Mouse (Mus musculus) large intestine, adult 2 months (tissue): ENCODE measurements around the gene Pnmt. TPM values are rescaled to one million over a fixed set of nuclear protein-coding genes. Genes with fewer than 3 reads are reported as not detected.
"Not testable (repeated sequence)": the region's sequence is repeated elsewhere in the genome, so short reads cannot be mapped to it uniquely, and the experiment has no call there.

ENCODE experiments used
- DNase-seq: peaks from one replicate; pipeline ENCODE4 v3.0.0-alpha.2; 2012; ENCODE audit warnings: low read depth, low spot score
- WGBS: fragments of 180-500 bp; shearing (Covaris S2); methylation state at CpG from one replicate; pipeline ENCODE4 v1.1.7; 2018; 5-methylcytosine and 5-hydroxymethylcytosine counted together
- polyA plus RNA-seq: library from polyadenylated mRNA; depleted of rRNA; stranded (reverse); fragments of >200 nt; gene quantifications from 2 replicates; pipeline ENCODE4 v1.2.3, GENCODE M21; 2012

Pnmt gene
- polyA plus RNA-seq, 1 experiment = not detected

GRCm38 (mm10) chr11:98380106-98380505, 6.1 kb upstream of the Pnmt start:
- DNase-seq = no peak
- WGBS = 78% methylated on average over 6 of the region's 6 CpGs

- 89% methylated on average over 2 of the region's 2 CpGs for WGBS
- DNase-seq = no peak
These were observed 4.6 kb upstream of the Pnmt start for GRCm38 (mm10) chr11:98381651-98382050.

GRCm38 (mm10) chr11:98382405-98382804, 3.8 kb upstream of the Pnmt start:
- not testable (repeated sequence) for DNase-seq
- 44% methylated on average over 2 of the region's 2 CpGs for WGBS

GRCm38 (mm10) chr11:98383261-98384030, 2.8 kb upstream of the Pnmt start, which contains the start of gene Tcap:
TSS of gene Tcap (plus strand) at chr11:98383811.
- no peak for DNase-seq
- 61% methylated on average over 14 of the region's 14 CpGs for WGBS

GRCm38 (mm10) chr11:98384216-98384615, 2.0 kb upstream of the Pnmt start:
- whole genome bisulfite sequencing = 87% methylated on average over 20 of the region's 20 CpGs
- DNase-seq = no peak

- 73% methylated on average over 8 of the region's 8 CpGs for WGBS
- DNase-seq = no peak
These were observed 1.3 kb upstream of the Pnmt start for GRCm38 (mm10) chr11:98384721-98385637.

- no peak for DNase-seq
- 24% methylated on average over 24 of the region's 24 CpGs for WGBS
These were observed 346 bp downstream of the Pnmt start for GRCm38 (mm10) chr11:98386596-98386995.

GRCm38 (mm10) chr11:98387056-98387577, 867 bp downstream of the Pnmt start:
- 70% methylated on average over 14 of the region's 14 CpGs for WGBS
- no peak for DNase-seq

GRCm38 (mm10) chr11:98388282-98388681, 2.0 kb downstream of the Pnmt start:
- 67% methylated on average over 10 of the region's 10 CpGs for WGBS
- no peak for DNase-seq

- 40% methylated on average over 9 of the region's 9 CpGs for WGBS
- DNase-seq = no peak
These were observed 3.1 kb downstream of the Pnmt start for GRCm38 (mm10) chr11:98389221-98389780.

GRCm38 (mm10) chr11:98390141-98390540, 3.9 kb downstream of the Pnmt start:
- 53% methylated on average over 12 of the region's 12 CpGs for WGBS
- no peak for DNase-seq

GRCm38 (mm10) chr11:98392034-98392433, 5.8 kb downstream of the Pnmt start:
- DNase-seq = no peak
- WGBS = 15% methylated on average over 8 of the region's 8 CpGs

- DNase-seq = no peak
- WGBS = 54% methylated on average over 4 of the region's 4 CpGs
These were observed 6.4 kb downstream of the Pnmt start for GRCm38 (mm10) chr11:98392645-98393044.

GRCm38 (mm10) chr11:98393317-98393716, 7.1 kb downstream of the Pnmt start:
- WGBS = 59% methylated on average over 6 of the region's 6 CpGs
- DNase-seq = no peak

GRCm38 (mm10) chr11:98394301-98394700, 8.1 kb downstream of the Pnmt start:
- no peak for DNase-seq
- 21% methylated on average over 6 of the region's 6 CpGs for WGBS

- DNase-seq = peak; percentile 70
- 24% methylated on average over 4 of the region's 4 CpGs for WGBS
These were observed 8.8 kb downstream of the Pnmt start for GRCm38 (mm10) chr11:98395041-98395440.

- DNase-seq = no peak
- WGBS = 91% methylated on average over 7 of the region's 7 CpGs
These were observed 11.7 kb downstream of the Pnmt start for GRCm38 (mm10) chr11:98397946-98398345.

GRCm38 (mm10) chr11:98400161-98400726, 14.0 kb downstream of the Pnmt start, which contains the start of gene Pgap3:
TSS of gene Pgap3 (minus strand) at chr11:98400490.
- no peak for DNase-seq
- WGBS = under 1% methylated on average over 40 of the region's 40 CpGs

GRCm38 (mm10) chr11:98400816-98401215, 14.6 kb downstream of the Pnmt start:
- DNase-seq = no peak
- 17% methylated on average over 3 of the region's 3 CpGs for WGBS

GRCm38 (mm10) chr11:98406621-98407020, 20.4 kb downstream of the Pnmt start:
- no peak for DNase-seq
- WGBS = 64% methylated on average over 6 of the region's 6 CpGs
